Mouse (Mus musculus) cerebellum, adult 8-10 months (tissue): ENCODE measurements around the gene Nemp2.
"Not testable (repeated sequence)": the region's sequence is repeated elsewhere in the genome, so short reads cannot be mapped to it uniquely, and the experiment has no call there.

Experiments used
- DNase-seq: peaks from one replicate; pipeline ENCODE4 v3.0.0; 2022

The Nemp2 gene

DNA sequence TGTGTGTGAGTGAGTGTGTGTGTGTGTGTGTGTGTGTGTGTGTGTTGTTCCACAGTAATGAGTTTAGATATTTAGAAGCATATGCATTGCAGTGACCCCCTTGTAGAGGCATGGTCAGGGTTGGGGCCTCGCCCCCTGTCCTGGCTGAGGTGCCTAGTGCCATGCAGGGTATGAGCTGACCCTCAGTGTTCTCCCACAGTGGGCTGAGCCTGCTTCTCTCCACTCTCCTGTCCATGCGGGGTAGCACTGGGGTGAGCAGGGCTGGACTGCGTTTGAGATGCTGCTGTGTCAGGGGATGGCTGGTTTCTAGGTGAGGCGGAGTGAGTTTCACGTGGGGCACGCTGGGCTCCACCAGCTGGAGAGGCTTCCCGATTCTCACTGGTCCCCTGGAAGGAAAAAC lies 27.7 kb downstream of the Nemp2 start:
- DNase-seq = no peak

DNA sequence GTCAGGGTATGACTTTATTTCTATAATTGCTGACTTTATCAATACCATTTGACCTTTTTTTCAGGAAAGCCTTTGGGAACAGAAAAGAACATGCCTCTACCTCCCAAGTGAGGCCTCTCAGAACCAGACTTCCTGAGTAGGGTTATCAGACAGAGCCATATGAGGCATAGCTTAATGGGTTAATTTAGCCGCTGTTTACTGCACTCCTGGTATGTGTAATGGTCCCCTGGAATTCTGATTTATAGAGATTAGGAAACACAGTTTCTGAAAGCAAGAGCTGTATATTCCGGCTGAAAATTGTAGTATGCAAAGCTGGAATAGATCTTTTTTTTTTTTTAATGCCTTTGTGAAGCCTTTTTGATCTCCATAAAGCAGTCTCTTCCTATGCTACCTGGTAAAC lies 29.8 kb downstream of the Nemp2 start:
- DNase-seq = no peak

DNA sequence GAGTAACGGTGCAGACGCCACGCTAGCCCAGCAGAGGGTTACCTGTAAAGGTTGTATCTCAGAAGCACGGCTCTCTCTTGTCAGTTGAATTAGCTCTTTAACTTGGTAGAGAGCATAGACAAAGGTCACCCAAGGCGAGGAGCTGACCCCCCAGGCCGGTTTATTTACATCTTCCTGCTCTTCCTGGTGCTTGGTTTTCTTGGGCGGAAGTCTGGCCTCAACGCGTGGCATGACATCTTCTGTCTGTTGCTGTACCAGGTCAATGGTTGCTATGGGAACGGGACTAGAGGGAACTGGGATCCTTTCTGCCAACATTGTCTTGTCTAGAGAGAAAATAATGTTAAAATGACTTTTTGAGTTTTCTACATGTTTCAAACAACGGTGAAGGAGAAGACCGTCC lies 30.3 kb downstream of the Nemp2 start:
- DNase-seq = no peak

DNA sequence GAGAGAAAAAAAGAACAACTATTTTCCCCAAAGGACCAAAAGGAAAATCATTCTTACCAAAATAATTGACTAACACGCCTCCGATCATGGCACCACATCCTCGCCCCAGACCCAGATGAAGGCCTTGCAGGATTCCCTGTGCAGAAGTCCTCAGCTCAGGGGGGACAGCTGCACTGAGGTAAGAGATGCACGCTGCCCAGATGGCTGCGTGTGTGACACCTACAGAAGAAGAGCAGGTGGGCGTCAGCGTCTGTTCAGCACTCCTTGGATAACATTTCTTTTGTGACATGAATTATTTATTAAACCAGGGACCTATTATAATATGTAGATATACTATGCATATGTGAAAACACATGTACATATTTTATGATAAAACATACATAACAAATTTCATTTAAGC lies 32.7 kb downstream of the Nemp2 start:
- DNase-seq = no peak

DNA sequence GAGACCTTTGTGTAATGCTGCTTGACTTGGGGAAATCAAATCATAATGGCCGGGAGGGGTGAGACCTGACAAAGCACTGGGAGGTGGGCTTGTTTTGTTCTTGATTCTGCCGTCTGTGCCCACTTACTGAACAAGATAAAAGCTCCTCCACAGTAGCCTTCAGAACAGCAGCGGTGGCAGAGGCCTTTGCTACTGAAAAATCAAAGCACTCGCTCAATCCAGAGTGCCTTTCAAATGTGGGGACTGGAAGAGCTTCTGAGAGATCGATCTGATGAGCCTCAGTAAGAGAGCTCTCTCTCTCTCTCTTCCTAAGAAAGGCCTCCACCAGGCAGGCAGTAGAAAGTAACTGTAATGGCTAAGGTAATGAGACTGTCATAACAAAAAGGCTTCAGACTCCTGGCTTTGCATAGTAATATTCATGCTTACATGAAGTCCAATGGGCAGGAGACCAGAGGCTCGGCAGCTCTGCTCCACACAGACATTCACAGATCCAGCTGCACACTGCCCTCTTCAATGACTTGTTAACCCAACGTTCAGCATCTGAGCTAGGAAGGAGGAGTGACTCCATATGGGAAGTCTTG lies 38.3 kb downstream of the Nemp2 start:
- DNase-seq = no peak

DNA sequence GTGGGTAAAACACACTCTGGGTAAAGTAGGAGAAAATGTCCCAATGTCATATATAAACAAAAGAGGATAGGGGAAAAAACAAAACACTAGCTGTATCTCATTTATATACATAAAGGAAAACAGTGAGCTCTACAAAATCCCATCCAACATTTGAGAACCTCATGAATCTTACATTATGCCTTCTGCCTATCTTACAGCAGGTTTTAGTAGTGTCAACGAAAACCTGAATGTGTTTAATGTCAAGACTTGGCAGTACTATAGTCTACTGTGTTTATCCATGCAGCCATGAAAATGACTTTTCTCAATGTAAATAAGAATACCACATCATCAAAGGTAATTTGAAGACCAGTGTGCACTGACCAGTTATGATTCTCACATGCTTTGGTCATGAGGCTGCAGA lies 39.4 kb downstream of the Nemp2 start:
- DNase-seq = no peak

DNA sequence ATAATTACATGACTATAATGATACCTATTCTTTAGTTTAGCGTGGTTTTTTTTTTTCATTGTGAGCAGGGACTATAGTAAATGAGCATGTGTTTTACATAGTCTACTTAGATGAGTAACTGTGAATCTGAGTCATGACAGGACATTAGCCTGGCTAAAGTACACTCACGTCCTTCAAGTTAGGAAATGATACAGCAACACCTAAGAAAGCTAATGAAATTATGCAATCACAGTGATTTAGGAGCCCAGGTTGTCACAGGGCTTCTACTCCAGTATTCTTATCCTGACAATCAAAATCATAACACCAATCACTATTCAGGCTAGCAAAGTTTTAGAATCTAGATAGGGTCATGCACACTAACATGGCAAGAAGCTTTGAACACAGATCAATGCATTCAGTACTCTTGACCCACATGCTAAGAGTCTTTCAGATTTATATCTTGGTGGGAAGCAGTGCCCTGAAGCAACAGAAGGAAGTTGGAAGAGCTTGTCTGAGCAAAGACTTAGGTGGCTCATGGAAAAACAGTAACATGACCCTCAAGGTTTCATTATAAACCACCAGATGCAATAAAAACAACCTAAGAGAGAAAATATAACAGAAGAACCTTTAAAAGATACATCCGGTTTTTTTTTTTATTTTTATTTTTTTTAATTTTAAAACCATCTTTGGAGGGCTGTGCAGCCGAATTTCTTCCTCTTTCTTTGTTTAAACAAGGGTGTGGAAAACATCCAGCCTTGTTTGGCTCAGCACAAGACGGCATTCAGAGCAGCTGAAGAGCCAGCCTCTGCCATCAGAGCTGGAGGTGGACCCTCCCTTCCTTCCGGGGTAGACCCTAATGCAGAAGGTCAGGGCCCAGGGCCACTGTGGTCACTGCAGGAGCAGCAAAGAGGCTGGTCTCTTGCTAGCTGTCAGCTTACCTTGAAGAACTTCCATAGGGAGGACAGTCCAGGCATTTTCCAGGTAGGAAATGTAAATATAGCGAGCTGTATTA lies 45.4 kb downstream of the Nemp2 start:
- no peak for DNase-seq

DNA sequence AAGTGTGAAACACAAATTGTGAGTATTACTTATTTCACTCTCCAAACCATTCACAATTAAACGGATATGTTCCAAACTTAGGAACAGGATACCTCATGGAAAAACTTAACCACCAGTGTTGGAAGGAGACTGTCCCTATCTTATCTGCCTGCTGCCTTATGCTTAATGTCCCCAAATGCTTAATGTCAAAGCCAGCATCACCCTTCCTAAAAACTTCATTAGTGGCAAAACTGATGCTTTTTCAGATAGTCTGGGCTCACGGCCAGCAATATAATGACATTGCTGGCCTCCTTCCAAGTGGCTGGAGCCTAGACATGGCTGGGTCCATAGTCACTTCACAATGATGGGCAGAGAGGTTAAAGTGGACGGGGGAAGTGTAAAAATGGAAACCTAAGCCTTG lies 46.1 kb downstream of the Nemp2 start:
- peak; percentile 39 for DNase-seq

DNA sequence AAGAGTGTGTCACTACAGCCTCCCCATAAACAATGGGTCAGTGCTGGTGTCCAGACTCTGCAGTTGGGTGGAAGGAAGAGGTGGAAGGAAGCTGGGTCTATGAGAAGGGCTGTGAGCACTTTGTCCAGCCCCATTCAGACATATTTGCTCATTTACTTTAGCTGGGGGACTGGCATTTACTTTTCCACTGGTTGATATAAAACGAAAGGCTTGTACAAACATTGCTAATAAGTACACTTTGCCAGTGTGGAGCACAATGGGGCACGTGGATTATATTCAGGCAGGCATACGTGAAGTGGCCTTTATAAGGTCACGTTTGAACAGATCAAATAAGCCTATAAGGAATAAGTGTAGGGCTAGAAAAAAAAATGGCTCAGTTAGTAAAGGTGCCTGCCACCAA lies 53.0 kb downstream of the Nemp2 start:
- DNase-seq = no peak

DNA sequence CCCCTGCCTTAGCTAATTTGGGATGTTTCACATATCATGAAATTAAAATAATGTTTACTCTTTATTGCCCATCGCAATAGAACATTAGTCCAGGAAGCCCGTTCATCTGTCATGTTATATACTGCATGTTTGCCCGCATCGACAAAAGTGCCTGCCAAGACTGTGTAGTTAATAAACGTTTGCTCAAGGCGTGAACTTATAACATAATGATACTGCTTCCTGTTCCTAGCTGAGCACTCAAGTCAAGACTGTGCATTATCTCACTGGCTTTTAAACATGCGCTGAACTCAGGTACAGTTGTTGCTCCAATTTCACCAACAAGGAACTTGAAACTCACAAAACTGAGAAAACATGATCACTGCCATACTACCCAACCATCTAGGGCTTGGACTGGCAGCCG lies 57.1 kb downstream of the Nemp2 start:
- DNase-seq = no peak

DNA sequence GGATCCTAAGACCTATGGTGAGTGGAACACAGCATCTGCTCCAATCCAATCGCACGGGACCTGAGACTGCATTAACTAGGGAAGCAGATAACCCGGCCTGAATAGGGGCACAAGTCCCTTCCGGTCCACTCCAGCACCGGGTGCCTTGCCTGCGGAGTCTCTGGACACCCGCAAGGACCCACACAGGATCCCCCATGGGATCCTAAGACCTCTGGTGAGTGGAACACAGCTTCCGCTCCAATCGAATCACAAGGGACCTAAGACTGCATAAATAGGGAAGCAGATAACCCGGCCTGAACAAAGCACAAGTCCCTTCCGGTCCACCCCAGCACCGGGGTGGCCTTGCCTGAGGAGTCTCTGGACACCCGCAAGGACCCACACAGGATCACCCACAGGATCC lies 64.0 kb downstream of the Nemp2 start:
- DNase-seq = not testable (repeated sequence)
